Mouse (Mus musculus) hindbrain, embryonic 13.5 days (tissue): ENCODE measurements around the gene Hdac4. TPM values are rescaled to one million over a fixed set of nuclear protein-coding genes. Genes with fewer than 3 reads are reported as not detected.

Source experiments
- ATAC-seq: fragments of 200-750 bp; cut with Nextera tagmentation; 2 replicates; pipeline ENCODE4 v1.8.0; 2017; ENCODE audit warnings: moderate TSS enrichment; ENCODE audit not compliant: low FRiP score
- H3K27ac ChIP-seq: fragments of 300-500 bp; sonication (generic); 2 replicates; pipeline ENCODE4 v1.5.1; 2015; ENCODE audit warnings: inconsistent platforms, mild to moderate bottlenecking, moderate library complexity
- H3K27me3 ChIP-seq: fragments of 300-500 bp; sonication (generic); 2 replicates; pipeline ENCODE4 v1.6.1; 2015; ENCODE audit warnings: mild to moderate bottlenecking, inconsistent platforms
- H3K36me3 ChIP-seq: fragments of 300-500 bp; sonication (generic); 2 replicates; pipeline ENCODE4 v1.6.1; 2015; ENCODE audit warnings: mild to moderate bottlenecking, inconsistent platforms
- H3K4me1 ChIP-seq: fragments of 300-500 bp; sonication (generic); replicated peaks from 2 replicates; pipeline ENCODE4 v1.6.1; 2015; ENCODE audit warnings: inconsistent platforms
- H3K4me2 ChIP-seq: fragments of 300-500 bp; sonication (generic); 2 replicates; pipeline ENCODE4 v1.6.1; 2015; ENCODE audit warnings: inconsistent platforms, mild to moderate bottlenecking, moderate library complexity
- H3K4me3 ChIP-seq: fragments of 300-500 bp; sonication (generic); 2 replicates; pipeline ENCODE4 v1.5.1; 2015; ENCODE audit warnings: mild to moderate bottlenecking, inconsistent platforms
- H3K9ac ChIP-seq: fragments of 300-500 bp; sonication (generic); 2 replicates; pipeline ENCODE4 v1.6.1; 2015; ENCODE audit warnings: mild to moderate bottlenecking, inconsistent platforms
- H3K9me3 ChIP-seq: fragments of 300-500 bp; sonication (generic); 2 replicates; pipeline ENCODE4 v1.6.1; 2016; ENCODE audit warnings: inconsistent platforms
- WGBS: fragments of 180-500 bp; shearing (Covaris S2); methylation state at CpG from one replicate; pipeline ENCODE4 v1.1.7; 2015; 5-methylcytosine and 5-hydroxymethylcytosine counted together
- polyA plus RNA-seq: library from polyadenylated mRNA; unstranded; fragments of >200 nt; fragmentation: Nextera tagmentation; extraction: Ambion mirVana; gene quantifications from 2 replicates; pipeline ENCODE4 v1.2.1, GENCODE M21; 2015

Hdac4 gene
- polyA plus RNA-seq, 1 experiment from 2014 or later: 25.3 TPM

DNA sequence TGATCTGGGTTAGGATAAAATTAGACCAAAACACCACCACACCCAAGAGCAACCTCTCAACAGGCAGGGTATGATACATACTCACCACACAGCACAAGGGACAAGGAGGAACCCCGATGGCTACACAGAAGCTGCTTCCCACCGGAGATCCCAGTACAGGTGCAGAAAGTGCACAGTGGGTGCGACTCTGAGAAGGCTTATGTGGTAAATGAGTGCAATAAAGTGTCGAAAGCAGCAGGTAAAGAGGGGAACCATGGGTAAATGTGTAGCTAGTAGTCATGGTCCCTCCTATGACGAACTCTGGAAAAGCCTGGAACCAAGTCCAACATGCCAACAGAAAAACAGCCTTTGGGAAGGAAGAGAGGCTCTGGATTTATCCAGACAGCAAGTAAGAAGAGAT is 77.9 kb downstream of the Hdac4 start:
- H3K9me3 ChIP-seq: no peaks in the 10 kb centered on the region
- H3K4me3 ChIP-seq: no peak overlapping the region
- WGBS: 95% methylated on average over 5 of the region's 5 CpGs
- H3K27me3 ChIP-seq: no peaks in the 10 kb centered on the region
- H3K36me3 ChIP-seq: no peaks in the 10 kb centered on the region
- H3K4me2 ChIP-seq: no peak overlapping the region
- H3K4me1 ChIP-seq: peaks cover 11% of the 10 kb centered on the region; the same call in 1 of the 2 replicates
- no peak overlapping the region for H3K27ac ChIP-seq
- no peak overlapping the region for H3K9ac ChIP-seq
- no peak for ATAC-seq

GRCm38 (mm10) chr1:92116169-92116568 is 79.3 kb downstream of the Hdac4 start:
- Histone ChIP-seq H3K4me2 (no peak overlapping the region), H3K36me3 (no peaks in the 10 kb centered on the region), H3K27ac (no peak overlapping the region), H3K9me3 (no peaks in the 10 kb centered on the region), H3K9ac (no peak overlapping the region), H3K4me1 (peaks cover 8% of the 10 kb centered on the region; the same call in 1 of the 2 replicates), H3K4me3 (no peak overlapping the region), H3K27me3 (no peaks in the 10 kb centered on the region)
- ATAC-seq: no peak
- WGBS: 79% methylated on average over 4 of the region's 4 CpGs

- no peak overlapping the region for H3K9ac ChIP-seq
- ATAC-seq: no peak
- 99% methylated on average over 3 of the region's 3 CpGs for WGBS
Observed at GRCm38 (mm10) chr1:92114091-92114490, 81.4 kb downstream of the Hdac4 start.

DNA sequence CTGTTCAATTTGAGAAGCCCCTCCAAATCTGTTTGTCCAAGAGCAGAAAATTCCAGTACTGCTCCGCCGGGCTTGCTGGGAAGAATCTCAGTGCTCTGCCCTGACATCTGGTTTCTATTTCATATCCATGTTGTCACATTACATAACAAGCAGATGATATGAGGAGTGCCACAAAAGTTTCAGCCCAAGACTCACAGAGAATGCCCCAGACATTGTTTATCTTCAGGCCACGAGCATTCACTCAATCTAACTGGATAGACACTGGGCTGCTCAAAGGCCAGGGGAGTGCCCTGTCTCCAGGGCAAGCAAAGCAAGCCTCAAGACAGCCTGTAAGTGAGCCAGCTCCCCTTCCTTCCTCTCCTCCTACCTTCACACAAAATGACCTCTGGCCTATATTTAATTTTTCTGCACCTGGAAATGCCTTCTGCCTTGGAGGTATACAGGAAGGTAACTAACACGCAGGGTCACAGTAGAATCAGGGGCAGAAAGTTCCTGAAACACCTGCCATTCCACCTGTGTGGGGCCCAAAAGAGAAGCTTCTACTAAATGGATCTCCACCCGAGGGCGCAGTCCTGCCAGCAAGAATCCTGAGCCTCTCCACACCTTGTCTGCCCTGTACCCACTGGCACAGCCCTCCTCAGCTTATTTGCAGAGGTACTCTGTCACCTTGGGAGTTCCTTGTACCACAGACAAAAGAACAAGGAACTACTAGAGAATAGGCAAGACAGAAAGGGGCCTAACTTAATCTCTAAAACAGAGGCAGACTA is 82.1 kb downstream of the Hdac4 start:
- Histone ChIP-seq H3K9ac (no peak overlapping the region), H3K36me3 (no peaks in the 10 kb centered on the region), H3K27me3 (no peaks in the 10 kb centered on the region), H3K27ac (no peak overlapping the region), H3K4me1 (peaks cover 21% of the 10 kb centered on the region; the same call in 1 of the 2 replicates), H3K4me2 (no peak overlapping the region), H3K4me3 (no peak overlapping the region), H3K9me3 (no peaks in the 10 kb centered on the region)
- ATAC-seq: no peak
- WGBS: 82% methylated on average over 6 of the region's 6 CpGs

More at GRCm38 (mm10) chr1:92114091-92114490, 81.4 kb downstream of the Hdac4 start:
- no peak overlapping the region for H3K27ac ChIP-seq
- H3K4me1 ChIP-seq: peaks cover 15% of the 10 kb centered on the region; the same call in 1 of the 2 replicates
- H3K9me3 ChIP-seq: no peaks in the 10 kb centered on the region
- no peak overlapping the region for H3K4me2 ChIP-seq
- H3K4me3 ChIP-seq: no peak overlapping the region
- H3K27me3 ChIP-seq: no peaks in the 10 kb centered on the region
- no peaks in the 10 kb centered on the region for H3K36me3 ChIP-seq

- Histone ChIP-seq H3K9me3 (no peaks in the 10 kb centered on the region), H3K4me2 (no peak overlapping the region), H3K36me3 (no peaks in the 10 kb centered on the region), H3K9ac (no peak overlapping the region), H3K27ac (no peak overlapping the region), H3K4me3 (no peak overlapping the region), H3K4me1 (peaks cover 22% of the 10 kb centered on the region; the same call in 1 of the 2 replicates), H3K27me3 (no peaks in the 10 kb centered on the region)
- 87% methylated on average over 5 of the region's 5 CpGs for WGBS
- ATAC-seq: no peak
Observed at GRCm38 (mm10) chr1:92112591-92112990, 82.9 kb downstream of the Hdac4 start.

DNA sequence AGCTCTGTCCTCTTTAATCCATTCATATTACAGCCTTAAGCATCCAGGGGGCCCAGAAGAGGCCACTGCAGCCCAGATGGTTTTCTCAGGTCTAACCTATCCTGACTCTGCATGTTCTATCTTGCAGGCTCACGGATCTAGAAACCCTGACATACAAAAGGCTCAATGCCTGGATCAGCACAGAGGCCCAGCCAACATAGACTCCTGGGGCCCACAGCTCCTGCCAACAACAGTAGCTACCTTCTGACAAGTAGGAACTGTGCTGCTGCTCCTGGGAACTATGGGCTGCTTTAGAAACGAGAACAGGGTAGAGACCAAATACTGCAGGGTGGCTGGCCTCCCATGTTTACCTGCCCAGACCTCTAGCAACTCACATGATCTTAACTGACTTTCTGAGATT is 83.9 kb downstream of the Hdac4 start:
- no peak overlapping the region for H3K9ac ChIP-seq
- ATAC-seq: no peak
- no peak overlapping the region for H3K4me3 ChIP-seq
- H3K27me3 ChIP-seq: no peaks in the 10 kb centered on the region
- no peaks in the 10 kb centered on the region for H3K36me3 ChIP-seq
- H3K4me2 ChIP-seq: no peak overlapping the region
- peaks cover 22% of the 10 kb centered on the region; the same call in 1 of the 2 replicates for H3K4me1 ChIP-seq
- 92% methylated on average over 2 of the region's 2 CpGs for WGBS
- H3K9me3 ChIP-seq: no peaks in the 10 kb centered on the region
- H3K27ac ChIP-seq: no peak overlapping the region

GRCm38 (mm10) chr1:92111026-92111425 is 84.5 kb downstream of the Hdac4 start:
- Histone ChIP-seq H3K9me3 (no peaks in the 10 kb centered on the region), H3K4me2 (no peak overlapping the region), H3K27ac (no peak overlapping the region), H3K27me3 (no peaks in the 10 kb centered on the region), H3K4me3 (no peak overlapping the region), H3K4me1 (peaks cover 19% of the 10 kb centered on the region; the same call in 1 of the 2 replicates), H3K36me3 (no peaks in the 10 kb centered on the region), H3K9ac (no peak overlapping the region)
- 95% methylated on average over 1 of the region's 1 CpGs for whole genome bisulfite sequencing
- no peak for ATAC-seq

DNA sequence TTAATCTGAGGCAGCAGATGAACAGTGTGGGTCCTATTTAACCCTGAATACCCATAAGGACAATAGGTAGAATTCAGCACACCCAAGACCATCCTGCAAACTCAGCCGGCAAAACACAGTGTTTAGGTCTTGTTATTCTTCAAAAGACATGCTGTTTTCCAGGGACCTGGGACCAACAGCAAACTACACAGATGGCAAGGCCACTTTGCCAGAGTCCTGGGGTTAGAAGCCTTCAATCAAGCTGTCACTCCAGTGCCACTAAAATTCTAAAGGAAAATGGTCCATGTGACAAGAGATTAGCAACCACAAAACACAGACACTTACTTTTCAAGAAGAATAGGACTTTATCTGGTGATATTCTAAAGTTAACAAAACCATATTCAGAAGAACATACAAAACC is 86.3 kb downstream of the Hdac4 start:
- H3K27ac ChIP-seq: no peak overlapping the region
- no peak for ATAC-seq
- 42% methylated on average over 1 of the region's 1 CpGs for WGBS

GRCm38 (mm10) chr1:92108556-92108955 is 86.9 kb downstream of the Hdac4 start:
- no peaks in the 10 kb centered on the region for H3K27me3 ChIP-seq
- H3K4me2 ChIP-seq: no peak overlapping the region
- ATAC-seq: no peak
- H3K9me3 ChIP-seq: no peaks in the 10 kb centered on the region
- no peak overlapping the region for H3K27ac ChIP-seq
- 92% methylated on average over 2 of the region's 2 CpGs for WGBS
- H3K9ac ChIP-seq: no peak overlapping the region
- H3K36me3 ChIP-seq: no peaks in the 10 kb centered on the region
- peaks cover 17% of the 10 kb centered on the region; the same call in 1 of the 2 replicates for H3K4me1 ChIP-seq
- no peak overlapping the region for H3K4me3 ChIP-seq

More for the DNA sequence above, 86.3 kb downstream of the Hdac4 start:
- no peak overlapping the region for H3K9ac ChIP-seq
- no peaks in the 10 kb centered on the region for H3K36me3 ChIP-seq
- H3K9me3 ChIP-seq: no peaks in the 10 kb centered on the region
- no peak overlapping the region for H3K4me2 ChIP-seq
- H3K4me1 ChIP-seq: peaks cover 17% of the 10 kb centered on the region; the same call in 1 of the 2 replicates
- H3K27me3 ChIP-seq: no peaks in the 10 kb centered on the region
- no peak overlapping the region for H3K4me3 ChIP-seq

DNA sequence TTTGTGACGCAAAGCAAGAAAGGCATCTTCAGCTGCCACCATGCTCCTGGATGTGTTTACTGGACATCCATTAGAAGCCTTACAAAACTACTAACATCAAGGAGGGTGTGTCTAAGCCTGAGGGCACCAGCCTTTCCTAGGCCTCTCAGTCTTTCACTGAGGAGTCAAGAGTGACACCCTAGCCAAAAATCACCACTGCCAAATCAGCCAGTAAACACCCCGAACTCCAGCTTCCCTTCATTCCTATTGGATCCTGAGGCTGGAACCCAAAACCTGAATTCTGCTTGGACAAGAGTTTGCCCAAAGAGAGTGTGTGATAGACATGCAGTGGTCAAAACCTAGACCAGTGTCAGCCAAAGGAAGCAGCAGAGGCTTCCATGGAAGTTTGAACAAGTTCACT is 87.5 kb downstream of the Hdac4 start:
- Histone ChIP-seq H3K4me1 (peaks cover 17% of the 10 kb centered on the region; the same call in 1 of the 2 replicates), H3K36me3 (no peaks in the 10 kb centered on the region), H3K4me2 (no peak overlapping the region), H3K4me3 (no peak overlapping the region), H3K9me3 (no peaks in the 10 kb centered on the region), H3K27ac (no peak overlapping the region), H3K27me3 (no peaks in the 10 kb centered on the region), H3K9ac (no peak overlapping the region)
- ATAC-seq: no peak
- WGBS: 97% methylated on average over 2 of the region's 2 CpGs

- 90% methylated on average over 2 of the region's 2 CpGs for WGBS
- no peak for ATAC-seq
- Histone ChIP-seq H3K4me2 (no peak overlapping the region), H3K9ac (no peak overlapping the region), H3K27me3 (no peaks in the 10 kb centered on the region), H3K27ac (no peak overlapping the region), H3K4me1 (peaks cover 15% of the 10 kb centered on the region; the same call in 1 of the 2 replicates), H3K9me3 (no peaks in the 10 kb centered on the region), H3K36me3 (no peaks in the 10 kb centered on the region), H3K4me3 (no peak overlapping the region)
Observed at GRCm38 (mm10) chr1:92107521-92107920, 88.0 kb downstream of the Hdac4 start.

DNA sequence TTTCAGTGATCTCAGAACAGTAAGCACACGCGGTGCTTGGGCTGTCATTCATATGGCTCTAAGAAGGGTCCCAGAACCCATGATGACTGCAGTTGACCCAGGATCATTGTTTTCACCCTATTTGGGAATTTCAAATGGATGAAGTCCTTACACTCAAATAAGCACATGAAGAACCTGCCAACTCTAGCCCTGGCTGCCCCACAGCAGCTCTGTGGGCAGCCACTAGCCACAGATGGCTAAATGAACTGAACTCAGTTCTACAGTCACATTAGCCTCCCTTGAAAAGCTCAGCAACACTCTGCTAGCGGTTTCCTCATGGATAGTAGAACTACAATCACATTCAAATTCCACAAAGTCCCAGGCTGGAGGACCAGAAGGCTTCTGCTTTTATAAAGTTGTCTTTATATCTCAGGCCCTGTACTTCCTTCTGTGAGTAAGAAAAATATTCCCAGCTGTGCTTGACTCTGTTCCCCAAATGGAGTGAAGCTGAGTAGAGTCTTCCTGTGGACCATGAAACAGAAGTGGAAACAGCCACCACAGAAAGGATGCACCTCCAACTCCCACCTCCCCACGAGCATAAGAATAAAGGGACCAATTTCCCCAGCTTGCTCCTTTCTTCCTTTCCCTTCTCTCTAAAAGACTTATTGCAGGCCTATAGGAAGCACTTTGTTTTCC is 88.9 kb downstream of the Hdac4 start:
- no peak overlapping the region for H3K4me3 ChIP-seq
- H3K27me3 ChIP-seq: no peaks in the 10 kb centered on the region
- no peaks in the 10 kb centered on the region for H3K36me3 ChIP-seq
- WGBS: 86% methylated on average over 4 of the region's 4 CpGs
- H3K27ac ChIP-seq: no peak overlapping the region
- no peak overlapping the region for H3K9ac ChIP-seq
- no peak for ATAC-seq
- peaks cover 15% of the 10 kb centered on the region; the same call in 1 of the 2 replicates for H3K4me1 ChIP-seq
- no peak overlapping the region for H3K4me2 ChIP-seq
- no peaks in the 10 kb centered on the region for H3K9me3 ChIP-seq
